Mouse (Mus musculus) liver, embryonic 11.5 days (tissue): Measurements from ENCODE around the gene Rab42. TPM values are rescaled to one million over a fixed set of nuclear protein-coding genes. Genes with fewer than 3 reads are reported as not detected.
"Not testable (repeated sequence)": the region's sequence is repeated elsewhere in the genome, so short reads cannot be mapped to it uniquely, and the experiment has no call there.

Source experiments
- ATAC-seq: fragments of 200-750 bp; cut with Nextera tagmentation; replicated peaks from 2 replicates; pipeline ENCODE4 v1.8.0; 2017; ENCODE audit warnings: moderate number of reproducible peaks, mild to moderate bottlenecking, moderate TSS enrichment, moderate library complexity; ENCODE audit not compliant: low FRiP score
- DNase-seq: peaks from one replicate; pipeline ENCODE4 v3.0.0-alpha.2; 2017; ENCODE audit warnings: low spot score
- H3K27ac ChIP-seq: fragments of 300-500 bp; sonication (generic); 2 replicates; pipeline ENCODE4 v1.5.1; 2014; ENCODE audit warnings: mild to moderate bottlenecking, low read depth, low read length, control low read depth
- H3K27me3 ChIP-seq: fragments of 300-500 bp; sonication (generic); replicated peaks from 2 replicates; pipeline ENCODE4 v1.6.1; 2014; ENCODE audit warnings: low read length, mixed read lengths; ENCODE audit not compliant: control insufficient read depth, insufficient read depth
- H3K36me3 ChIP-seq: fragments of 300-500 bp; sonication (generic); 2 replicates; pipeline ENCODE4 v1.6.1; 2014; ENCODE audit warnings: mild to moderate bottlenecking, low read length, moderate library complexity, mixed read lengths; ENCODE audit not compliant: control insufficient read depth, insufficient read depth
- H3K4me1 ChIP-seq: fragments of 300-500 bp; sonication (generic); replicated peaks from 2 replicates; pipeline ENCODE4 v1.6.1; 2014; ENCODE audit warnings: low read length, mixed read lengths; ENCODE audit not compliant: control insufficient read depth, insufficient read depth
- H3K4me2 ChIP-seq: fragments of 300-500 bp; sonication (generic); 2 replicates; pipeline ENCODE4 v1.6.1; 2014; ENCODE audit warnings: mild to moderate bottlenecking, control low read depth, moderate library complexity
- H3K4me3 ChIP-seq: fragments of 300-500 bp; sonication (generic); 2 replicates; pipeline ENCODE4 v1.5.1; 2014; ENCODE audit warnings: low read depth, low read length, control low read depth
- H3K9ac ChIP-seq: fragments of 300-500 bp; sonication (generic); 2 replicates; pipeline ENCODE4 v1.6.1; 2014; ENCODE audit warnings: low read depth, low read length, control low read depth
- H3K9me3 ChIP-seq: fragments of 300-500 bp; sonication (generic); 2 replicates; pipeline ENCODE4 v1.6.1; 2016; ENCODE audit warnings: low read length, inconsistent platforms, mixed read lengths; ENCODE audit not compliant: control insufficient read depth
- WGBS: fragments of 180-500 bp; shearing (Covaris S2); extraction: QIAGEN DNeasy Blood & Tissue Kit; methylation state at CpG from one replicate; pipeline ENCODE4 v1.1.7; 2014; 5-methylcytosine and 5-hydroxymethylcytosine counted together
- polyA plus RNA-seq: library from polyadenylated mRNA; unstranded; fragments of >200 nt; fragmentation: Nextera tagmentation; extraction: Ambion mirVana; gene quantifications from 2 replicates; pipeline ENCODE4 v1.2.1, GENCODE M21; 2014

The Rab42 gene
- polyA plus RNA-seq, 1 experiment from 2014 or later, result 1.5 TPM

GRCm38 (mm10) chr4:132309140-132309848 lies 6.1 kb upstream of the Rab42 start:
- H3K36me3 ChIP-seq, result peaks cover 19% of the 10 kb centered on the region
- ATAC-seq (no peak), DNase-seq (no peak)
- peak overlapping the region; percentile 65 for H3K4me3 ChIP-seq
- WGBS, result under 1% methylated on average over 15 of the region's 15 CpGs
- H3K27me3 ChIP-seq, result no peaks in the 10 kb centered on the region
- H3K4me2 ChIP-seq, result peak overlapping the region; percentile 86
- no peaks in the 10 kb centered on the region for H3K9me3 ChIP-seq
- peak overlapping the region; percentile 92 for H3K9ac ChIP-seq
- peak overlapping the region; percentile 91 for H3K27ac ChIP-seq
- peaks cover 16% of the 10 kb centered on the region for H3K4me1 ChIP-seq

- Histone ChIP-seq H3K4me2 (peak overlapping the region; percentile 86), H3K4me3 (peak overlapping the region; percentile 65), H3K27ac (peak overlapping the region; percentile 91), H3K36me3 (peaks cover 16% of the 10 kb centered on the region), H3K9ac (peak overlapping the region; percentile 92), H3K27me3 (no peaks in the 10 kb centered on the region), H3K9me3 (no peaks in the 10 kb centered on the region), H3K4me1 (peaks cover 16% of the 10 kb centered on the region)
- peak; percentile 83 for ATAC-seq
- peak; percentile 86 for DNase-seq
- under 1% methylated on average over 41 of the region's 41 CpGs for WGBS
Measured at GRCm38 (mm10) chr4:132308437-132309139, 5.4 kb upstream of the Rab42 start.

GRCm38 (mm10) chr4:132306004-132306403 lies 2.8 kb upstream of the Rab42 start:
- ATAC-seq (no peak), DNase-seq (no peak)
- Histone ChIP-seq H3K4me2 (no peak overlapping the region), H3K36me3 (peaks cover 13% of the 10 kb centered on the region), H3K27me3 (no peaks in the 10 kb centered on the region), H3K9ac (no peak overlapping the region), H3K9me3 (no peaks in the 10 kb centered on the region), H3K4me3 (no peak overlapping the region), H3K4me1 (peaks cover 22% of the 10 kb centered on the region), H3K27ac (no peak overlapping the region)
- 71% methylated on average over 6 of the region's 6 CpGs for WGBS

GRCm38 (mm10) chr4:132305276-132305675 lies 2.1 kb upstream of the Rab42 start:
- Histone ChIP-seq H3K4me1 (peaks cover 20% of the 10 kb centered on the region), H3K27me3 (no peaks in the 10 kb centered on the region), H3K36me3 (peaks cover 8% of the 10 kb centered on the region), H3K4me3 (no peak overlapping the region), H3K4me2 (no peak overlapping the region), H3K9me3 (no peaks in the 10 kb centered on the region), H3K27ac (no peak overlapping the region), H3K9ac (no peak overlapping the region)
- no peak for ATAC-seq
- 46% methylated on average over 8 of the region's 8 CpGs for WGBS
- no peak for DNase-seq

GRCm38 (mm10) chr4:132303484-132303883 lies 299 bp upstream of the Rab42 start:
- DNase-seq, H3K36me3 ChIP-seq, H3K27me3 ChIP-seq, ATAC-seq, H3K27ac ChIP-seq, H3K9me3 ChIP-seq: not testable (repeated sequence)
- H3K4me1 ChIP-seq, result peaks cover 11% of the 10 kb centered on the region; the same call in 1 of the 2 replicates
- peak overlapping the region; percentile 91 for H3K4me2 ChIP-seq
- peak overlapping the region; percentile 63 for H3K4me3 ChIP-seq
- WGBS, result 36% methylated on average over 6 of the region's 6 CpGs
- H3K9ac ChIP-seq, result peak overlapping the region; percentile 69

GRCm38 (mm10) chr4:132301965-132302938 lies 933 bp downstream of the Rab42 start:
- Histone ChIP-seq H3K9me3 (no peaks in the 10 kb centered on the region), H3K4me2 (peak overlapping the region; percentile 91), H3K27ac (peak overlapping the region; percentile 13; the same call in 1 of the 2 replicates), H3K4me1 (peaks cover 11% of the 10 kb centered on the region; the same call in 1 of the 2 replicates), H3K4me3 (peak overlapping the region; percentile 63), H3K27me3 (no peaks in the 10 kb centered on the region), H3K36me3 (no peaks in the 10 kb centered on the region), H3K9ac (peak overlapping the region; percentile 69)
- WGBS, result 61% methylated on average over 16 of the region's 16 CpGs
- ATAC-seq, result no peak
- no peak for DNase-seq

DNA sequence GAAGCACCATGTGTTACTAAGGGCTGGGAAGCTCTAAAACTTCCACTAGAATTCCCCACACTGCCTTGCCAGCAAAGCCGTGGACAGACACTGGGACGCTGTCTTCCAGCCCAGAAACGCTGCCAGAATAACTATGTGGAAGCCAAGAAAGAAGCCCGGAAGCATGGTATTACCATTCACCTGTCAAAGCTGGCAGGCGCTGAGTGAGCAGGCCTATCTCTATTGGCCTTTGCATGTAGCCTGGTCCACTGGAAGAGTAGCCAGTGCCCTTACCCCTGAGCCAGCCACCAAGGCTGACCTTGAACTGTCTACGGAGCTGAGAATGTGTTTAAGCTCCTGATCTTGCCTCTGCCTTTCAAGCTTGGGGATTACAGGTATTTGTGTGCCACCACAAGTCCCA lies 1.7 kb downstream of the Rab42 start:
- Histone ChIP-seq H3K27me3 (no peaks in the 10 kb centered on the region), H3K36me3 (no peaks in the 10 kb centered on the region), H3K9ac (no peak overlapping the region), H3K27ac (no peak overlapping the region), H3K4me3 (no peak overlapping the region), H3K4me2 (no peak overlapping the region), H3K9me3 (no peaks in the 10 kb centered on the region), H3K4me1 (peaks cover 11% of the 10 kb centered on the region; the same call in 1 of the 2 replicates)
- ATAC-seq, result no peak
- DNase-seq, result no peak
- 81% methylated on average over 6 of the region's 6 CpGs for WGBS

GRCm38 (mm10) chr4:132299849-132300248 lies 3.3 kb downstream of the Rab42 start:
- Histone ChIP-seq H3K4me2 (no peak overlapping the region), H3K4me3 (no peak overlapping the region), H3K9me3 (no peaks in the 10 kb centered on the region), H3K4me1 (peaks cover 7% of the 10 kb centered on the region; the same call in 1 of the 2 replicates), H3K27ac (no peak overlapping the region), H3K27me3 (no peaks in the 10 kb centered on the region), H3K9ac (no peak overlapping the region), H3K36me3 (no peaks in the 10 kb centered on the region)
- no peak for DNase-seq
- ATAC-seq, result no peak
- WGBS, result 97% methylated on average over 1 of the region's 1 CpGs
